Mouse (Mus musculus): Measurements from ENCODE around the gene Irgc1.
"Not testable (repeated sequence)": the region's sequence is repeated elsewhere in the genome, so short reads cannot be mapped to it uniquely, and the experiment has no call there.

Gene Irgc1

DNA sequence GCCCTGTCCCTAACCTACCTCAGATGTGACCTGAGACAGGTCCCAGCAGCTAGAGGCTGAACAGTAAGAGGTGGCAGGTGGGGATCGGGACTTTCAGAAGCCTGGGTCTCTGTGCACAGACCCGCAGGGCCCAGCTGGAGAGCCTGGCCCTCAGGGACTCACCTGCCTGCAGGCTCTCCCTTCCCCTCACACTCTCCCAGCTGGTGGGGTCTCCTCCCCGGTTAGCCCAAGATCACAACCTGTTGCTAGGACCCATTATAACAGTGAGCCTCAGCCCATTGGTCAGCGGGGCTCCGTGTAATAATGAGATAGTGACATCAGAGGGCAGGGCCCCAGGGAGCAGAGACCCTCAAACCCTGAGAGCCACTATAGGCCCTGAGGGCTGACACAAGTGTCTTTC, 16.8 kb downstream of the Irgc1 start:
- no peak for DNase-seq (ENCODE audit: low spot score in 2 of 2)

GRCm38 (mm10) chr7:24431713-24432112, 20.4 kb downstream of the Irgc1 start:
- no peak for DNase-seq (ENCODE audit: low spot score in 2 of 2)

GRCm38 (mm10) chr7:24430551-24431345, 21.3 kb downstream of the Irgc1 start:
- DNase-seq (ENCODE audit: low spot score in 2 of 2): no peak

GRCm38 (mm10) chr7:24429413-24430112, 22.5 kb downstream of the Irgc1 start:
- no peak for DNase-seq (ENCODE audit: low spot score in 2 of 2)

- no peak for DNase-seq (ENCODE audit: low spot score in 2 of 2)
Measured at GRCm38 (mm10) chr7:24428725-24429124, 23.4 kb downstream of the Irgc1 start.

- DNase-seq (ENCODE audit: low spot score in 2 of 2): no peak
Measured at GRCm38 (mm10) chr7:24427168-24427567, 24.9 kb downstream of the Irgc1 start.

DNA sequence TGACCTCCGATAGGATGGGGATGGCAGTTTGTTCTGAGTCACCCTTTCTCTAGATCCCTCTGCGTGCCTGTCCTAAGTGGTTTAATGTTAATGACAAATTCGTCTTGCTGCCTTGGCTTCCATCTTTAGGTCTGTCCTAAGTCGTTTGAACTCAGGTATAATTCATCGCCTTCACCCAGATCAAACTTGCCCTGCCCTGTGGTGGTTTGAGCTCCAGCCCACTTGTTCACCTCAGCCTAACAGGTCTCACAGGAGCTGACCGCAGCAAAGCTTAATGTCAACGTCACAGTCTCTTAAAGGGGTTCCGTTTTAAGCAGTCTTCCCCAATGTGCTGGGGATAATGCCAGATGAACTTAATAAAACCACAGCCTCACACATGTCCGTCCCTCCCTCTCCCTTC, 26.2 kb downstream of the Irgc1 start:
- DNase-seq (ENCODE audit: low spot score in 2 of 2): no peak

DNA sequence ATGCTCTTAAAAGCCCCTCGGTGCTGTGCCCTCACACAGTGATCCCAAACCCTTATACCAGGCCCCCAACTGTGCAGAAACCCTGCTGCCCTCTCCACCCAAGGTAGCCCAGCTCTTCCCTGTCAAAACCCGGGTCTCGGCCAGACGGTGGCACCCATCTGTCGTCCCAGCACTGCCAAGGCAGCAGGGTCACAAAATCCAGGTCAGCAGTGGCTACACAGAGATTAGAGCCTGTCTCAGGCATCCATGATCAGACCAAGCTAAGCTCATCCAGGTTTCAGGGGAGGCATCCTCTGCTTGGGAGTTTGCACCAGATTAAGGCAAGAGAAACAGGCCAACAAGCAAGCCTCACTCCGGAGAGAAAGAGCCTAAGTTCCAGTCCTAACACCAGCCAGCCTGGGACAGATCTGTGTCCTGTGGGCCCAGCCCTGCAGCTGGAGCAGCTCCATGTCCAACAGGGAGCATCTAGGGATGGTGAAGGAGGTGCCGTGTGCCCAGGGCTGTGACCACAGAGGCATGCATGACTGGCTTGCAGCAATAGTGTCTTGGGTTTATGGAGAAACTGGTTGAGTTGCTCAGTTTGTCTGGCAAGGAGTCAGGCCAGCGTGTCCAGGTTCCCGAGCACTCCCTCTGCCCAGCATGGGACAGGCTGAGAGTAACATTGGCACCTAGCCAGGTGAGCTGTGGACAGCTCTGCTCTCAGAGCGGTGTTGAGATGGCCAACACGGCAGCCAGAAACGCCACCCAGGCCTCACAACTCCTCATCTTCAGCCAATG, 28.0 kb downstream of the Irgc1 start:
- no peak for DNase-seq (ENCODE audit: low spot score in 2 of 2)

- no peak for DNase-seq (ENCODE audit: low spot score in 2 of 2)
Measured at GRCm38 (mm10) chr7:24423107-24423763, 28.9 kb downstream of the Irgc1 start.

DNA sequence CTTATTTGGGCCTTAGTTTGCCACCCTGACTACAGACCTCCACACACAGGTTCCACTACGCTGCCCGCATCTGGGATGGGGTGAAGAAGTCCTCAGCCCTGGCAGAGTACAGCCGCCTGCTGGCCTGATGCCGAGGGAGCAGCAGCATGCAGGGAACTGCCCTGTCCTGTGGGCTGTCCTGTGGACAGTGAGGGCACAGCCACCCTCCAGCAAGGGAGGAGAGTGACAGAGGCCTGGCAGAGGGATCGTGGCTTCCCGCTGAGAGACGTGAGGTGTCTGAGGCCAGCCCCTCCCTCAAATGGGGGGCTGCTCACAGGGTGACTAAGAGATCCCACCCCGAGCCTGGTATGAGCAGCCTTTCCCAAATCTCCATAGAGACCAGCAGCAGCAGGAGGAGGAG, 29.8 kb downstream of the Irgc1 start:
- no peak for DNase-seq (ENCODE audit: low spot score in 2 of 2)

DNA sequence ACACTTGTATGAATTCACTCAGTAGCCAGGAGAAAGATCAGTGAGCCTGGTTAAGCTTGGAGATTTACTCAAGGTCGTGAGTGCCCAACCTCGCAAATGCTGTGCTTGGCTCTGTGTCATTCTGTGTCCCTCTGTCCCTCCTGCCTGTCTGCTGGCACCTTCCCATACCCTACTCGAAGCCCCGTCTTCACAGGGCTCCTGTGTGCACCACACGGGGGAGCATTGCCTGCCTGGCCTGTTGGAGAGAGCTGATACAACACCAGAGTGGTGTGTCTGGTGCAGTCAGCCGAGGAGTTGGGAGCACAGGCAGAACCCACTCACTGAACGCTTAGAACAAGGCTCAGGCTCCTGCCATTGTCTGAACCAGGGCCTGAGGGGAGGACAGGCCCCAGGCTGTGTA, 30.4 kb downstream of the Irgc1 start:
- no peak for DNase-seq (ENCODE audit: low spot score in 2 of 2)

- no peak for DNase-seq (ENCODE audit: low spot score in 2 of 2)
Measured at GRCm38 (mm10) chr7:24419579-24419978, 32.5 kb downstream of the Irgc1 start.

DNA sequence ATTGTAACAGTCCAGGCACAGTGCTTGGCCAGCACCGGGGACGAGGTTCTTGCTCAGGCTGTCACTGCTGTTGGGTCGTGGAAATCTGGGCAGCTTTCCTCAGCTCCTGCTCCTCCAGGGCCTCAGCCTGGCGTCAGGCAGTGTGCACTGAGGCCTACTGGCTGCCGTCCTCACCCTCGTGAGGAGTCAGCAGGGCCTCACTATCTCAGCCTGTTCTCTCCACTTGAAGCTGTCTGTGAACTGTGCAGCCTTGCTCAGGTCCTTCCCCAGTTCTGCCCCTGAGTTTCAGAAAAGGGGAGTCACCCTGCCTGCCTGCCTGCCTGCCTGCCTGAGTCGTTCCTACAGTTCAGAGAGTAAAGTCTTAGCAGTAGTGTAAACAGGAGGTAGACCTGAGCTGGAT, 36.8 kb downstream of the Irgc1 start:
- no peak for DNase-seq (ENCODE audit: low spot score in 2 of 2)

GRCm38 (mm10) chr7:24413630-24414029, 38.5 kb downstream of the Irgc1 start:
- no peak for DNase-seq (ENCODE audit: low spot score in 2 of 2)

DNA sequence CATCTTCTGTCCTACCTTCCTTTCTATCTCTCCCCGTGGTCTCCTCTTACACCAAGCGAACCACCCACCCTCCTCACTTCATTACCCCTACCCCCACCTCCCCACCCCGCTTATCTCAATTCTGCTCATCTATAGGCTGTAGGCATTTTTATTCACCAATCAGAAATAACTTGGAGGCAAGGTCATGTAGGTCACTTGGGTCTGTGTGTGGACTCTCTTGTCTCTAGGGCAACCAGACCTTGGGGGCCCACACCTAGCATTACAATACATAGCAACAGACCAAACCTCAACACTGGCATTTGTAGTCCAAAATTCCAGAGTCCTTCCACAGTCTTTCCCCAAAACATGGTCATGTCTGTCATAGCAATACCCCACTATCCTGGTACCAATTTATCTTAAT, 41.3 kb downstream of the Irgc1 start:
- no peak for DNase-seq (ENCODE audit: low spot score in 2 of 2)

- no peak for DNase-seq (ENCODE audit: low spot score in 2 of 2)
Measured at GRCm38 (mm10) chr7:24410123-24410522, 42.0 kb downstream of the Irgc1 start.

GRCm38 (mm10) chr7:24408186-24408585, 43.9 kb downstream of the Irgc1 start:
- DNase-seq (ENCODE audit: low spot score in 2 of 2): no peak

GRCm38 (mm10) chr7:24406528-24407344, 45.4 kb downstream of the Irgc1 start:
- peak; percentile 60 to 65 for DNase-seq (ENCODE audit: low spot score in 2 of 2)

GRCm38 (mm10) chr7:24405649-24406048, 46.4 kb downstream of the Irgc1 start:
- DNase-seq (ENCODE audit: low spot score in 2 of 2): no peak

GRCm38 (mm10) chr7:24402851-24403250, 49.2 kb downstream of the Irgc1 start:
- DNase-seq (ENCODE audit: low spot score in 2 of 2): no peak

DNA sequence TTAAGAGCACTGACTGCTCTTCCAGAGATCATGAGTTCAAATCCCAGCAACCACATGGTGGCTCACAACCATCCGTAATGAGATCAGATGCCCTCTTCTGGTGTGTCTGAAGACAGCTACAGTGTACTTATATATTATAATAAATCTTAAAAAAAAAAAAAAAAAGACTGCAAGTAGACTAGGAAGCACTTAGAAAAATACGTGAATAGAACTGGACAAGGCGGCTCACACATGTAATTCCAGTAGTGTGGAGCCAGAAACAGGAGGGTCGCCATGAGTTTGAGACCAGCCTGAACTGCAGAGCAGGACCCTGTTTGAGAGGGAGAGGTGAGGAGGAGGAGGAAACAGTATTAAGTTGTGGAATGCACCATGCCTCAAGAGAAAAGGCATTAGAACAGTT, 51.6 kb downstream of the Irgc1 start:
- not testable (repeated sequence) for DNase-seq (ENCODE audit: low spot score in 2 of 2)
